Mouse (Mus musculus): ENCODE measurements around the gene C2cd4b.

GRCm38 (mm10) chr9:67769401-67769800, 10.2 kb downstream of the C2cd4b start:
- TF ChIP-seq CTCF (IDR thresholded peaks at IDR 0.05; ENCODE audit: low read depth) (no peak), EP300 (IDR thresholded peaks at IDR 0.05; ENCODE audit: low read depth) (no peak)
